Mouse (Mus musculus): ENCODE results near the gene Noct. TPM values are rescaled to one million over a fixed set of nuclear protein-coding genes. Genes with fewer than 3 reads are reported as not detected.
"Not testable (repeated sequence)": the region's sequence is repeated elsewhere in the genome, so short reads cannot be mapped to it uniquely, and the experiment has no call there.

The Noct gene
- polyA plus RNA-seq, 1 experiment from 2014 or later: 8.3 TPM

GRCm38 (mm10) chr3:51209503-51210314 lies 14.5 kb upstream of the Noct start:
- Histone ChIP-seq H3K9me3 (ENCODE audit: control insufficient read depth, low read depth, low read length) (no peaks in the 10 kb centered on the region), H3K9ac (replicated peaks; ENCODE audit: low read depth, low read length) (no peak overlapping the region), H3K27ac (ENCODE audit: low read length) (no peak overlapping the region), H3K27me3 (ENCODE audit: control insufficient read depth, insufficient read depth, low read length) (no peaks in the 10 kb centered on the region), H3K36me3 (ENCODE audit: control insufficient read depth, insufficient read depth, low read length) (no peaks in the 10 kb centered on the region), H3K4me3 (ENCODE audit: low read depth, low read length) (no peak overlapping the region), H3K4me1 (ENCODE audit: control insufficient read depth, insufficient read depth, low read length) (no peaks in the 10 kb centered on the region), H3K4me2 (replicated peaks; ENCODE audit: low read depth, low read length) (no peak overlapping the region)
- 88% methylated on average over 7 of the region's 7 CpGs for WGBS
- no peak for ATAC-seq (ENCODE audit: insufficient number of reproducible peaks, insufficient read depth, low FRiP score, low read depth)

DNA sequence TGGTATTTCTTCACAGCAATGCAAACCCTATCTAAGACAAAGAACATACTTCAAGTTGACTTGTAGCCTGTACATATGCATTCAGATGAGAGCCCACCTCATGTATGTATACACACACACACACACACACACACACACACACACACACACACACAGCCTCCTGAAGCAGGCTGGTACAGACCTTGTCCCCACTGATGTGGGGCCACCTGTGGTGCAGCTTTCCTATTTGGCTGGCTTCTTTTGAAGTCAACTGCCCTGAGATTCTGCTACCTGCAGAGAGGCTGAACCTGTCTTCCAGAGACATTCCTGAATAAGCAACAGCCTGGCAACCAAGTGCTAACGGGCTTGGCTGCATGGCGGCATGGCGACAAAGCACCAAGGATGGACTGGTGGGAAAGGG lies 13.8 kb upstream of the Noct start:
- Histone ChIP-seq H3K27me3 (ENCODE audit: control insufficient read depth, insufficient read depth, low read length) (no peaks in the 10 kb centered on the region), H3K4me1 (ENCODE audit: control insufficient read depth, insufficient read depth, low read length) (no peaks in the 10 kb centered on the region), H3K36me3 (ENCODE audit: control insufficient read depth, insufficient read depth, low read length) (no peaks in the 10 kb centered on the region), H3K27ac (ENCODE audit: low read length) (no peak overlapping the region), H3K9ac (replicated peaks; ENCODE audit: low read depth, low read length) (no peak overlapping the region), H3K4me2 (replicated peaks; ENCODE audit: low read depth, low read length) (no peak overlapping the region), H3K9me3 (ENCODE audit: control insufficient read depth, low read depth, low read length) (no peaks in the 10 kb centered on the region), H3K4me3 (ENCODE audit: low read depth, low read length) (no peak overlapping the region)
- WGBS: 93% methylated on average over 3 of the region's 3 CpGs
- no peak for ATAC-seq (ENCODE audit: insufficient number of reproducible peaks, insufficient read depth, low FRiP score, low read depth)

- Histone ChIP-seq H3K4me2 (replicated peaks; ENCODE audit: low read depth, low read length) (no peak overlapping the region), H3K27me3 (ENCODE audit: control insufficient read depth, insufficient read depth, low read length) (no peaks in the 10 kb centered on the region), H3K36me3 (ENCODE audit: control insufficient read depth, insufficient read depth, low read length) (no peaks in the 10 kb centered on the region), H3K9me3 (ENCODE audit: control insufficient read depth, low read depth, low read length) (no peaks in the 10 kb centered on the region), H3K4me3 (ENCODE audit: low read depth, low read length) (no peak overlapping the region), H3K4me1 (ENCODE audit: control insufficient read depth, insufficient read depth, low read length) (no peaks in the 10 kb centered on the region), H3K9ac (replicated peaks; ENCODE audit: low read depth, low read length) (no peak overlapping the region), H3K27ac (ENCODE audit: low read length) (no peak overlapping the region)
- WGBS: 99% methylated on average over 3 of the region's 3 CpGs
- no peak for ATAC-seq (ENCODE audit: insufficient number of reproducible peaks, insufficient read depth, low FRiP score, low read depth)
These were observed 11.1 kb upstream of the Noct start for GRCm38 (mm10) chr3:51213111-51213510.

DNA sequence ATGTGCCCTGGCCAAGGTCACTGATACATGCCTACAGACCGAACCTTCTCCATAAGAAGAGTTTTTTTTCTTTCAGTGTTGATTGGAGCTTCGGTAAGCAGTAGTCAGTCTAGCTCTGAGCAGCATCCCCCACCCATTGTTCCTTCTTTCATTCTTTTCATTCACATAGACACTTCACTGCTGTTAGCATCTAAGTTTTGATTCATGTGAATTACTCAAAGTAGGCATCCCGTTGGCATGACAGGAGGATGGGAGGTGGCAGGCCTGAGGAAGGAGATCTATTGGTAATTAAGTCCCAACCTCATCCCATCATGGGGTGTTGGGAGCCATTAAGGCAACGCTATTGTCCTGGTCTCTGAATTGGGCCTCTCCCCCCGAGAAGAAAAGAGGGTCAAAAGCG lies 8.6 kb upstream of the Noct start:
- Histone ChIP-seq H3K4me3 (ENCODE audit: low read depth, low read length) (no peak overlapping the region), H3K4me1 (ENCODE audit: control insufficient read depth, insufficient read depth, low read length) (no peaks in the 10 kb centered on the region), H3K36me3 (ENCODE audit: control insufficient read depth, insufficient read depth, low read length) (no peaks in the 10 kb centered on the region), H3K9me3 (ENCODE audit: control insufficient read depth, low read depth, low read length) (no peaks in the 10 kb centered on the region), H3K27ac (ENCODE audit: low read length) (no peak overlapping the region), H3K4me2 (replicated peaks; ENCODE audit: low read depth, low read length) (no peak overlapping the region), H3K9ac (replicated peaks; ENCODE audit: low read depth, low read length) (no peak overlapping the region), H3K27me3 (ENCODE audit: control insufficient read depth, insufficient read depth, low read length) (no peaks in the 10 kb centered on the region)
- no peak for ATAC-seq (ENCODE audit: insufficient number of reproducible peaks, insufficient read depth, low FRiP score, low read depth)
- 89% methylated on average over 6 of the region's 6 CpGs for WGBS

DNA sequence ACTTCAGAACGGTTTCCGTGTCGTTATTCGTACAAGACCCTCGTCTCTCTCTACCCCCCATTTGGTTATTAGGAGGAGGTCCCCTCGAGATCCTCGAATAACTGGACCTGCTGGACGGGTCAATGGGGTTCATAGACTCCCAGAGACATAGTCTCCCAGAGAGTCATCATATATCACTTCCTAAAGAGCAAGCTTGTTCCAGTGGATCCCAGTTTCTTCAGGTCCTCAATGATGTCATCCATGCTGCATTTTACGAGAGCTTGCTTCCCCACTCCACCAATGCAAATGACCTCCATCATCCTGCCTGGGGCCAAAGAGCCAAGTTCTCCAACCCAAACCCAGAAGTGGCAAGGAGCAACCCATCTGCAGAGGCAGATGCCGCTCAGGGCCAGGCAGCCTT lies 7.9 kb upstream of the Noct start:
- not testable (repeated sequence) for H3K27me3 ChIP-seq (ENCODE audit: control insufficient read depth, insufficient read depth, low read length); H3K4me1 ChIP-seq (ENCODE audit: control insufficient read depth, insufficient read depth, low read length); H3K9me3 ChIP-seq (ENCODE audit: control insufficient read depth, low read depth, low read length); ATAC-seq (ENCODE audit: insufficient number of reproducible peaks, insufficient read depth, low FRiP score, low read depth); H3K9ac ChIP-seq (replicated peaks; ENCODE audit: low read depth, low read length); H3K4me3 ChIP-seq (ENCODE audit: low read depth, low read length); H3K36me3 ChIP-seq (ENCODE audit: control insufficient read depth, insufficient read depth, low read length); H3K27ac ChIP-seq (ENCODE audit: low read length); H3K4me2 ChIP-seq (replicated peaks; ENCODE audit: low read depth, low read length)
- WGBS: 73% methylated on average over 5 of the region's 10 CpGs

DNA sequence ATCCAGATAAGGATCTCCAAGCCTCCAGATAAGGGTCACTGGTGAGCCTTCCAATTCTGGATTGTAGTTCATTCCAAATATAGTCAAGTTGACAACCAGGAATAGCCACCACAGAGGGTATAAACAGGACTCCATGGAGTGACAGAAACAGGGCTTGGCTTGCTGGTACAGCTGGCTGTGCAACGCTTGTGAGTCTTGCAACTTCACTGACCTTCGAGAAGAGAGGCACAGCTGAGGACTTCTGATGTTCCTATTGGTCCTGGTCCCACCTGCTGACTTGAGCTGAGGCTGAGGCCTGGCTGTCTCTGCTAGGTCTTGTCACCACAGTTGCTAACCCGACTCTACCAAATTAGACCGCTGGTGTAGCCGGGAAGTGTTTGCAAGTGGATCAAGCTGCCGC lies 5.9 kb upstream of the Noct start:
- H3K36me3 ChIP-seq (ENCODE audit: control insufficient read depth, insufficient read depth, low read length); H3K4me1 ChIP-seq (ENCODE audit: control insufficient read depth, insufficient read depth, low read length); ATAC-seq (ENCODE audit: insufficient number of reproducible peaks, insufficient read depth, low FRiP score, low read depth); H3K27ac ChIP-seq (ENCODE audit: low read length); H3K9me3 ChIP-seq (ENCODE audit: control insufficient read depth, low read depth, low read length); H3K4me3 ChIP-seq (ENCODE audit: low read depth, low read length); H3K9ac ChIP-seq (replicated peaks; ENCODE audit: low read depth, low read length); H3K27me3 ChIP-seq (ENCODE audit: control insufficient read depth, insufficient read depth, low read length); H3K4me2 ChIP-seq (replicated peaks; ENCODE audit: low read depth, low read length): not testable (repeated sequence)
- 86% methylated on average over 6 of the region's 6 CpGs for WGBS

DNA sequence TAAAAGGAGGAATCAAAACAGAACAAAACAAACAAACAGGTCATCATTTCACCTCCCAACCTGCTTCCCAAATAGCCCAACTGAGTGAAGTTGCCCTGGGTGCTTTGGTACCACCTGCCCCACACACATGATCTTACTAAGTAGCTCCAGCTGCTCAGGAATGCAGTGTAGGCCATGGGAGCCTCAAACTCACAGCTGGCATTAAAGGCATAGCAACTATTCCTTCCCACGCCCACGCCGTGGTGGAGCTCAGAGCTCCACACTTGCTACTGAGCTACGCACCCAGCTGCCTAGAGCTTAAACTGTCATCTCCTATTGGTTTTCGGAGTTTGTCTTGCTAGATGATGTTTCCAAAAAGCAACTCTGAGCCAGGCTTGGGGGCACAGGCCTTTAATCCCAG lies 5.0 kb upstream of the Noct start:
- no peak overlapping the region for H3K9ac ChIP-seq (replicated peaks; ENCODE audit: low read depth, low read length)
- no peak for ATAC-seq (ENCODE audit: insufficient number of reproducible peaks, insufficient read depth, low FRiP score, low read depth)
- WGBS: 91% methylated on average over 5 of the region's 5 CpGs
- no peaks in the 10 kb centered on the region for H3K4me1 ChIP-seq (ENCODE audit: control insufficient read depth, insufficient read depth, low read length)
- H3K9me3 ChIP-seq (ENCODE audit: control insufficient read depth, low read depth, low read length): no peaks in the 10 kb centered on the region
- no peak overlapping the region for H3K4me2 ChIP-seq (replicated peaks; ENCODE audit: low read depth, low read length)
- H3K27me3 ChIP-seq (ENCODE audit: control insufficient read depth, insufficient read depth, low read length): no peaks in the 10 kb centered on the region
- H3K36me3 ChIP-seq (ENCODE audit: control insufficient read depth, insufficient read depth, low read length): no peaks in the 10 kb centered on the region
- H3K4me3 ChIP-seq (ENCODE audit: low read depth, low read length): no peak overlapping the region
- no peak overlapping the region for H3K27ac ChIP-seq (ENCODE audit: low read length)

DNA sequence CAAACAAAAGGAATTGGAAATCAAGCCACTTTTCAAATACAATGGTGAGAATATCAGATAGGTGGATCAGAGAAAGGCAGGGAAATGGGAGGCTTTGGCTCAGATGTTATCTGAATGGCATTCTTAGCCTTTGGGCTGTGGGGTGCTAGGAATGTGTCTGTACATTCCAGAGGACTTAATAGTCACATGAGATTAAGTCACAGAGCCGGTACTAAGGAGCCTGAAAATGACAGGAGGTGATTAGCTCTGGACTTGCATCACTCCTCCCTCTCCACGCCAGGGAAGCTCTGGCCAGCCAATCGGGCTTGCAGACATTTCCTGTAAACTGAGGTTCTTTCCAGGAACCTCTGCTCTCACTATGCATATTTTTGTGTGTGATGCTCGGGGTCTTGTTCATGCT lies 3.4 kb upstream of the Noct start:
- Histone ChIP-seq H3K9ac (replicated peaks; ENCODE audit: low read depth, low read length) (no peak overlapping the region), H3K4me3 (ENCODE audit: low read depth, low read length) (no peak overlapping the region), H3K9me3 (ENCODE audit: control insufficient read depth, low read depth, low read length) (no peaks in the 10 kb centered on the region), H3K27me3 (ENCODE audit: control insufficient read depth, insufficient read depth, low read length) (no peaks in the 10 kb centered on the region), H3K36me3 (ENCODE audit: control insufficient read depth, insufficient read depth, low read length) (no peaks in the 10 kb centered on the region), H3K4me2 (replicated peaks; ENCODE audit: low read depth, low read length) (no peak overlapping the region), H3K27ac (ENCODE audit: low read length) (no peak overlapping the region), H3K4me1 (ENCODE audit: control insufficient read depth, insufficient read depth, low read length) (peaks cover 3% of the 10 kb centered on the region; the same call in 1 of the 2 replicates)
- 41% methylated on average over 4 of the region's 4 CpGs for WGBS
- no peak for ATAC-seq (ENCODE audit: insufficient number of reproducible peaks, insufficient read depth, low FRiP score, low read depth)

- H3K36me3 ChIP-seq (ENCODE audit: control insufficient read depth, insufficient read depth, low read length): no peaks in the 10 kb centered on the region
- no peak overlapping the region for H3K9ac ChIP-seq (replicated peaks; ENCODE audit: low read depth, low read length)
- no peaks in the 10 kb centered on the region for H3K27me3 ChIP-seq (ENCODE audit: control insufficient read depth, insufficient read depth, low read length)
- H3K4me1 ChIP-seq (ENCODE audit: control insufficient read depth, insufficient read depth, low read length): peaks cover 6% of the 10 kb centered on the region; the same call in 1 of the 2 replicates
- no peak for ATAC-seq (ENCODE audit: insufficient number of reproducible peaks, insufficient read depth, low FRiP score, low read depth)
- H3K9me3 ChIP-seq (ENCODE audit: control insufficient read depth, low read depth, low read length): no peaks in the 10 kb centered on the region
- no peak overlapping the region for H3K27ac ChIP-seq (ENCODE audit: low read length)
- H3K4me2 ChIP-seq (replicated peaks; ENCODE audit: low read depth, low read length): no peak overlapping the region
- H3K4me3 ChIP-seq (ENCODE audit: low read depth, low read length): no peak overlapping the region
- WGBS: 61% methylated on average over 8 of the region's 8 CpGs
These were observed 2.4 kb upstream of the Noct start for GRCm38 (mm10) chr3:51221847-51222246.
